Mouse (Mus musculus) B cell, adult 2 months (primary cell): ENCODE results near the gene Tceal3.
"Not testable (repeated sequence)": the region's sequence is repeated elsewhere in the genome, so short reads cannot be mapped to it uniquely, and the experiment has no call there.

ENCODE experiments used
- DNase-seq, 2 experiments: peaks; one replicate each; pipeline ENCODE4 v3.0.0; 2022

The Tceal3 gene

DNA sequence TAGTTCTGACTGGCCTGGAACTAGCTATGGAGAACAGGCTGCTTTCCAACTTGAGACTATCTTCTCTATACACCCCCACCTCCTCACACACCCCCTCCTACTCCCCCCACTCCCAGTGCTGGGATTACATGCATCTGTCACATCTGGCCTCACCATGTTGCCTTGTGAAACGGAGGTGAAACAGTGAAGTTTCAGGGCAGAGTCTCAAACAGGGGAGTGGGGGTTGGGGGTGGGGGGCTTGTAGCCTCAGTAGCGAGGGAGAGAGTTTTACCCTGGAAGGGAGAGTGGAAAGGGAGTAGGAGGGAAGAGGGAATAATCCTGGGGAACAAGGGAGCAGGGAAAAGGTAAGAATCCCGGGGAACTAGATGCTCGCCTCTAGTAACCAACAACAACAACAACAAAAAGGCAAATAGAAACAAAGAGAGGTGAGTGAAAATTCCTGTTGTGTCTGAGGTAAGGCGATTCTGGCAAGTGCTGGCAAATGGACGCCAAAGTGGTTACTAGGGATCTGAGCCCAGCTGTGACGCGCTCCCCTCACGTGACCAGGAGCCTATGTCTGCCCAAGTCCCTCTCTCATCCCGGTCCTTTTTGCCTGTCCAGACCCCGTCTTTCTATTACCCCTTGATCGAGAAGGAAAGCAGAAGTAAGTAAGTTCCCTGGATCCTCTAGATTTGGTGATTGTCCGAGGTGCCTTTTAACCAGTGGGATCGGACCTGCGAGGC lies 117.0 kb downstream of the Tceal3 start, which contains the start of gene Tceal1:
TSS of gene Tceal1 (plus strand) at position 537 of the 722 bp plus-strand sequence.
- DNase-seq = peak; percentile 19 to 27

- peak; percentile 63 to 73 for DNase-seq
Measured at GRCm38 (mm10) chrX:136708168-136708681, 117.6 kb downstream of the Tceal3 start.

- no peak for DNase-seq
Measured at GRCm38 (mm10) chrX:136708782-136709181, 118.1 kb downstream of the Tceal3 start.

GRCm38 (mm10) chrX:136714742-136715474 lies 124.3 kb downstream of the Tceal3 start:
- DNase-seq = not testable (repeated sequence)
